Mouse (Mus musculus) kidney, adult 2 months (tissue): ENCODE data around the gene Tubgcp3.

Source experiments
- CTCF ChIP-seq: fragments of 200-500 bp; conservative IDR thresholded peaks from 2 replicates; pipeline ENCODE4 v1.5.1; 2011; ENCODE audit warnings: low read depth, mild to moderate bottlenecking, control low read depth, low read length, moderate library complexity, mixed read lengths; ENCODE audit not compliant: insufficient read depth, insufficient read length
- POLR2A ChIP-seq: fragments of 200-500 bp; IDR thresholded peaks from one replicate; pipeline ENCODE4 v1.6.1; 2011; ENCODE audit warnings: low read depth, low read length, control low read depth

- TF ChIP-seq CTCF (no peak), POLR2A (no peak)
Measured at GRCm38 (mm10) chr8:12702290-12702689, 30.2 kb upstream of the Tubgcp3 start.
